Mouse (Mus musculus) MEL (cell line): ENCODE measurements at regions not wholly inside any gene's neighbourhood (a gene's known extent, or its start where the extent isn't known, plus 50 kb on each side); places are given as distances from the start of the nearest gene placed in this dataset.

ENCODE experiments used
- CTCF ChIP-seq, 3 experiments: IDR thresholded peaks in 2 of 3; conservative IDR thresholded peaks in 1 of 3; 2 replicates each; pipeline ENCODE4 v1.5.1; 2011 to 2012; ENCODE audit warnings: low read length in 3 of 3, low read depth in 2 of 3, mild to moderate bottlenecking in 2 of 3, improper control_type of control experiment in 1 of 3, inconsistent platforms in 1 of 3, mixed read lengths in 1 of 3, moderate library complexity in 1 of 3; ENCODE audit not compliant: control insufficient read depth in 1 of 3, insufficient read depth in 1 of 3, poor library complexity in 1 of 3, severe bottlenecking in 1 of 3
- GATA1 ChIP-seq: IDR thresholded peaks from 2 replicates; pipeline ENCODE4 v1.6.1; 2011; ENCODE audit warnings: low read depth, low read length, improper control_type of control experiment
- NRF1 ChIP-seq: IDR thresholded peaks from 2 replicates; pipeline ENCODE4 v1.6.1; 2014; ENCODE audit warnings: low read depth, mild to moderate bottlenecking, inconsistent platforms, low read length, improper control_type of control experiment, moderate library complexity; ENCODE audit not compliant: poor library complexity, insufficient read depth, severe bottlenecking
- ZMIZ1 ChIP-seq: IDR thresholded peaks from 2 replicates; pipeline ENCODE4 v1.6.1; 2012; ENCODE audit warnings: low read depth, mild to moderate bottlenecking, inconsistent platforms, low read length, improper control_type of control experiment, moderate library complexity

DNA sequence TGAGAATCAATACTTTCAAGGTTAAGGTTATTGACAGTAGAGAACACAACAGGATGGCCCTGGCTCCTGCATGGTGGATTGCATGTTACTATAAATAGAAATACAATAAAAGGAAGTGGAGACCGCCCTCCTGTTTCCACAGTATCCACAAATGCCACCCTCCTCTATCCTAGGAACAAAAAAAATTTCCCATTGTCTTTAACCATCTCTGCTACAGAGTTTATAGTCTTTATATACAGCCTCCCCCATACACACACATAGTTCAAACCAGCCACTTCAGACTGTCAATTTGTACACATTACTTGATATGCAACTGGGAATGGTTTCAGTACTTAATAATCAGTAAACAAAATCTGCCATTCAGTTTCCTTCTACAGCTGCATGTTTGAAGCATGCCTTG is 960.7 kb downstream of the Cdh8 start:
- TF ChIP-seq ZMIZ1 (no peak), CTCF (IDR thresholded peaks at IDR 0.05 in 2 of 3, conservative IDR thresholded peaks at IDR 0.05 in 1 of 3; ENCODE audit: control insufficient read depth in 1 of 3, insufficient read depth in 1 of 3, low read depth in 2 of 3, low read length in 3 of 3, poor library complexity in 1 of 3, severe bottlenecking in 1 of 3) (no peak), NRF1 (no peak), GATA1 (no peak)
